In the genomic region with DNA sequence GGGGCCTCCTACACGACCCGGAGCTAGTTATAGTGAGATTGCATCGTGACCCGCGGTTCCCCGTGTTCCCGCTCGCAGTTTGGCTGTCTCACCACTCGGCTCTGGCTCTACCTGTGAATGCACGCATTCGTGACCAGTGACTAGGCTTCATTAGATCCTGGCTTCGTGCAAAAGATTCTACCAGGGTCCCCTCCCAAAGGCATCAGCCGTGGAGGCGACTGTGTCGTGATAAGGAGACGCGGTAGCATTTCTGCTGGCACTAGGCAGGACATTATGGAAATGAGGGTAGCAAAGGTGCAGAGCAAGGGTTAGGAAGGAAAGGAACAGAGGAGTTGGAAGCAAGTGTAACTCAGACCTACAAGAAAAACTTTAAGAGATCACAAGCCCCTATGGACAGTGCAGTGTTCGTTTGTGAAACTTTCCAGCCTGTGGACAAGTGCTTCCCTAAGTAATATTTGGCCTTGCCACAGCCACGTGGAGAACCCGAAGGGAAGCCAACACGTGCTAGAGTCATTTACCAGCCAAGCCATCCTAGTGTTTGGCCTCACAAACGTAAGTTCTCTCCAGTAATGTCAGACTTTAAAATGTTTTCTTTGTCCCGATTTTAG, we compare ENCODE assay signal across 8 mouse cellular contexts. TPM values are rescaled to one million over a fixed set of nuclear protein-coding genes. Genes with fewer than 3 reads are reported as not detected.
DNase-seq lines count a peak whose midpoint lies in the region; ATAC-seq and TF ChIP-seq lines count a peak whose summit lies in the region.

No protein-coding gene starts in this region.

- 13% methylated on average over 23 of the region's 23 CpGs for WGBS in heart, adult 2 months
- 17% methylated on average over 23 of the region's 23 CpGs for WGBS in forebrain, embryonic 10.5 days
- 27% methylated on average over 23 of the region's 23 CpGs for WGBS in hindbrain, postnatal 0 days
- WGBS in macrophage (ENCODE audit: missing documents) = 33% methylated on average over 20 of the region's 23 CpGs

- intact Hi-C loops in heart, adult 2 months (cut with DNase I) = loop anchor here (5.0 kb wide), 2 partner anchors 69 to 286 kb away; a partner anchor contains a TSS
- intact Hi-C loops in heart, postnatal 25 days (cut with DNase I) = loop anchor here (5.0 kb wide), 1 partner anchor 36 kb away; a partner anchor contains a TSS

- no peaks in the 10 kb centered on the region for H3K79me2 ChIP-seq in heart, adult 2 months (replicated peaks; ENCODE audit: control insufficient read depth, insufficient read depth, low read length)
- H3K79me2 ChIP-seq in MEL (ENCODE audit: control insufficient read depth, insufficient read depth, low read length, poor library complexity) (peaks cover 39% of the 10 kb centered on the region), macrophage (ENCODE audit: inconsistent target) (peaks cover 5% of the 10 kb centered on the region)

- H3K4me1 ChIP-seq in heart, adult 2 months (ENCODE audit: control insufficient read depth, insufficient read depth, low read length) = no peaks in the 10 kb centered on the region
- peaks cover 0 to 4% of the 10 kb centered on the region in 2 experiments; a peak in 3 of 4 replicates for H3K4me1 ChIP-seq in MEL (ENCODE audit: control insufficient read depth in 1 of 2, insufficient read depth in 2 of 2, low read length in 2 of 2)
- no peaks in the 10 kb centered on the region for H3K4me1 ChIP-seq in forebrain, embryonic 10.5 days
- H3K4me1 ChIP-seq in hindbrain, postnatal 0 days (ENCODE audit: insufficient read depth, low read length) = no peaks in the 10 kb centered on the region

- peak overlapping the region; percentile 64 for H3K4me2 ChIP-seq in hindbrain, postnatal 0 days (ENCODE audit: low read depth, low read length)

- no peak for TF ChIP-seq EP300 in heart, adult 2 months (IDR thresholded peaks at IDR 0.05; ENCODE audit: insufficient read depth, low read depth, low read length)
- TF ChIP-seq EP300 in MEL (IDR thresholded peaks at IDR 0.05; ENCODE audit: low read depth in 1 of 2, low read length in 2 of 2) = no peak

- no peak for TF ChIP-seq CTCF in heart, adult 2 months (IDR thresholded peaks at IDR 0.05)
- no peak for TF ChIP-seq CTCF in MEL (IDR thresholded peaks at IDR 0.05 in 2 of 3, conservative IDR thresholded peaks at IDR 0.05 in 1 of 3; ENCODE audit: control insufficient read depth in 1 of 3, insufficient read depth in 1 of 3, low read depth in 2 of 3, low read length in 3 of 3, poor library complexity in 1 of 3, severe bottlenecking in 1 of 3)
- no peak for TF ChIP-seq CTCF in hindbrain, postnatal 0 days (IDR thresholded peaks at IDR 0.05; ENCODE audit: low read depth)

- no peaks in the 10 kb centered on the region for H3K9me3 ChIP-seq in MEL (replicated peaks; ENCODE audit: insufficient read depth, low read length)
- no peaks in the 10 kb centered on the region for H3K9me3 ChIP-seq in forebrain, embryonic 10.5 days
- no peaks in the 10 kb centered on the region for H3K9me3 ChIP-seq in hindbrain, postnatal 0 days (ENCODE audit: low read length)

- H3K9ac ChIP-seq in heart, adult 2 months (ENCODE audit: low read depth, low read length) = peak overlapping the region; percentile 45
- peak overlapping the region; percentile 92 for H3K9ac ChIP-seq in MEL (ENCODE audit: control insufficient read depth, low read depth, low read length, poor library complexity, severe bottlenecking)
- peak overlapping the region; percentile 48; the same call in 1 of the 2 replicates for H3K9ac ChIP-seq in hindbrain, postnatal 0 days (replicated peaks; ENCODE audit: low read length)

- peak overlapping the region; percentile 59 for H3K4me3 ChIP-seq in heart, adult 2 months
- H3K4me3 ChIP-seq in MEL (ENCODE audit: control insufficient read depth in 1 of 2, insufficient read depth in 1 of 2, low read depth in 2 of 2, low read length in 2 of 2) = peak overlapping the region; percentile 83 to 84
- peak overlapping the region; percentile 63 for H3K4me3 ChIP-seq in forebrain, embryonic 10.5 days
- H3K4me3 ChIP-seq in hindbrain, postnatal 0 days (ENCODE audit: low read length) = peak overlapping the region; percentile 55
- peak overlapping the region; percentile 54 for H3K4me3 ChIP-seq in macrophage (ENCODE audit: inconsistent target)

- no peaks in the 10 kb centered on the region for H3K36me3 ChIP-seq in heart, adult 2 months (ENCODE audit: control insufficient read depth, insufficient read depth, low read length)
- H3K36me3 ChIP-seq in MEL (ENCODE audit: control insufficient read depth in 1 of 2, insufficient read depth in 2 of 2, low read length in 2 of 2) = peaks cover 13 to 23% of the 10 kb centered on the region in 2 experiments
- H3K36me3 ChIP-seq in forebrain, embryonic 10.5 days (replicated peaks) = peaks cover 33% of the 10 kb centered on the region
- no peaks in the 10 kb centered on the region for H3K36me3 ChIP-seq in hindbrain, postnatal 0 days (ENCODE audit: insufficient read depth, low read length)
- no peaks in the 10 kb centered on the region for H3K36me3 ChIP-seq in macrophage (ENCODE audit: inconsistent target)

- no peaks in the 10 kb centered on the region for H3K27me3 ChIP-seq in heart, adult 2 months (ENCODE audit: control insufficient read depth, insufficient read depth, low read length)
- no peaks in the 10 kb centered on the region for H3K27me3 ChIP-seq in MEL (ENCODE audit: control insufficient read depth in 1 of 2, insufficient read depth in 2 of 2, low read length in 2 of 2)
- no peaks in the 10 kb centered on the region for H3K27me3 ChIP-seq in forebrain, embryonic 10.5 days (ENCODE audit: poor library complexity, severe bottlenecking)
- H3K27me3 ChIP-seq in hindbrain, postnatal 0 days (ENCODE audit: insufficient read depth, low read length) = no peaks in the 10 kb centered on the region

- TF ChIP-seq RAD21 in MEL (IDR thresholded peaks at IDR 0.05; ENCODE audit: low read depth, low read length) = no peak

- no peak for ATAC-seq in hindbrain, postnatal 0 days

- peak in 1 of 2 experiments; percentile 5 for DNase-seq in heart, adult 2 months
- no peak for DNase-seq in heart, postnatal 25 days (ENCODE audit: low spot score)
- DNase-seq in MEL (ENCODE audit: low read depth, low spot score) = peak; percentile 55
- DNase-seq in forebrain, embryonic 10.5 days (ENCODE audit: extremely low spot score, low spot score) = no peak
- DNase-seq in hindbrain, postnatal 0 days (ENCODE audit: low spot score) = peak; percentile 11
- DNase-seq in yolk sac, embryonic 10.5 days (ENCODE audit: low spot score) = peak; percentile 5
- DNase-seq in layer of hippocampus, adult 9-10 months (ENCODE audit: low spot score) = no peak

- H3K27ac ChIP-seq in heart, adult 2 months = peak overlapping the region; percentile 56
- peak overlapping the region; percentile 74 for H3K27ac ChIP-seq in MEL (ENCODE audit: control insufficient read depth, low read depth, low read length)
- H3K27ac ChIP-seq in forebrain, embryonic 10.5 days = peak overlapping the region; percentile 89
- H3K27ac ChIP-seq in hindbrain, postnatal 0 days = peak overlapping the region; percentile 67
- peak overlapping the region; percentile 50 for H3K27ac ChIP-seq in macrophage

- TF ChIP-seq POLR2A in heart, adult 2 months (IDR thresholded peaks at IDR 0.05; ENCODE audit: insufficient read depth, low read depth, low read length) = no peak
- no peak for TF ChIP-seq POLR2A in MEL (IDR thresholded peaks at IDR 0.05; ENCODE audit: control insufficient read depth in 1 of 2, insufficient read depth in 1 of 2, low read depth in 1 of 2, low read length in 2 of 2, poor library complexity in 1 of 2)

RNA-seq across cellular contexts. Expression of a gene that starts 0.6 kb away (rescaled TPM):
- 10 to 100 TPM; 19.2 to 21.1 TPM for total RNA-seq in heart, adult 2 months (2021)
- 10.7 and 21.4 TPM in 2 replicates for polyA plus RNA-seq in heart, adult 2 months (2012; rRNA removed)
- total RNA-seq in heart, postnatal 25 days (2021) = 10 to 100 TPM; 19.1 to 25.0 TPM
- 192 and 223 TPM in 2 replicates for total RNA-seq in MEL (2012; rRNA removed)
- polyA plus RNA-seq in MEL (2012; ENCODE audit: insufficient read depth in 1 of 2, insufficient read length in 2 of 2, low read depth in 1 of 2, low replicate concordance in 2 of 2, missing spikeins in 1 of 2) (100 to 1,000 TPM; 252 to 394 TPM), macrophage (2018) (4.2 to 24.5 TPM (median 23.9 TPM) in 3 replicates)
- 266 and 289 TPM in 2 replicates for polyA plus RNA-seq in forebrain, embryonic 10.5 days (2016; fragmentation: Nextera tagmentation; extraction: Ambion mirVana)
- 9.2 and 11.2 TPM in 2 replicates for total RNA-seq in hindbrain, postnatal 0 days (2014; rRNA removed)
- 56.6 and 63.7 TPM in 2 replicates for polyA plus RNA-seq in hindbrain, postnatal 0 days (2015; fragmentation: Nextera tagmentation; extraction: Ambion mirVana)
- total RNA-seq in macrophage (2018; cell fraction: chromatin; rRNA removed) = 10 to 100 TPM in 12 of 26 experiments, 1 to 10 TPM in 14; 2.5 to 34.9 (median 8.7) TPM
- 1 to 10 TPM; 2.6 to 9.2 (median 5.2) TPM for total RNA-seq in macrophage (2018; cell fraction: cytosol; rRNA removed)
- 10 to 100 TPM in 4 of 26 experiments, 1 to 10 TPM in 22; 2.5 to 24.5 (median 5.0) TPM for total RNA-seq in macrophage (2018; cell fraction: nucleus; rRNA removed)

RNA-seq across cellular contexts. Expression of a gene that starts 11.0 kb away (rescaled TPM):
- 1 to 10 TPM; 1.1 to 1.3 TPM for total RNA-seq in heart, adult 2 months (2021)
- 1.1 and 1.2 TPM in 2 replicates for polyA plus RNA-seq in heart, adult 2 months (2012; rRNA removed)
- total RNA-seq in heart, postnatal 25 days (2021) = 1 to 10 TPM; 1.2 to 1.5 TPM
- total RNA-seq in MEL (2012; rRNA removed) = 0.23 and 0.36 TPM in 2 replicates
- polyA plus RNA-seq in MEL (2012; ENCODE audit: insufficient read depth in 1 of 2, insufficient read length in 2 of 2, low read depth in 1 of 2, low replicate concordance in 2 of 2, missing spikeins in 1 of 2) (under 1 TPM in 1 of 2 experiments, not detected in 1; 0.70 TPM), macrophage (2018) (17.9 to 34.9 TPM (median 19.3 TPM) in 3 replicates)
- polyA plus RNA-seq in forebrain, embryonic 10.5 days (2016; fragmentation: Nextera tagmentation; extraction: Ambion mirVana) = 0.56 and 0.77 TPM in 2 replicates
- 2.3 and 7.9 TPM in 2 replicates for total RNA-seq in hindbrain, postnatal 0 days (2014; rRNA removed)
- polyA plus RNA-seq in hindbrain, postnatal 0 days (2015; fragmentation: Nextera tagmentation; extraction: Ambion mirVana) = 3.5 and 3.7 TPM in 2 replicates
- total RNA-seq in macrophage (2018; cell fraction: chromatin; rRNA removed) = 100 to 1,000 TPM in 1 of 26 experiments, 10 to 100 TPM in 18, 1 to 10 TPM in 7; 2.1 to 136 (median 34.4) TPM
- 10 to 100 TPM in 22 of 26 experiments, 1 to 10 TPM in 4; 5.4 to 33.8 (median 14.5) TPM for total RNA-seq in macrophage (2018; cell fraction: cytosol; rRNA removed)
- 100 to 1,000 TPM in 2 of 26 experiments, 10 to 100 TPM in 19, 1 to 10 TPM in 5; 3.3 to 113 (median 22.9) TPM for total RNA-seq in macrophage (2018; cell fraction: nucleus; rRNA removed)

RNA-seq across cellular contexts. Expression of a gene that starts 34.5 kb away (rescaled TPM):
- 10 to 100 TPM; 12.1 to 13.9 TPM for total RNA-seq in heart, adult 2 months (2021)
- 18.1 and 19.3 TPM in 2 replicates for polyA plus RNA-seq in heart, adult 2 months (2012; rRNA removed)
- total RNA-seq in heart, postnatal 25 days (2021) = 10 to 100 TPM; 12.9 to 14.7 TPM
- total RNA-seq in MEL (2012; rRNA removed) = 14.3 and 14.7 TPM in 2 replicates
- polyA plus RNA-seq in MEL (2012; ENCODE audit: insufficient read depth in 1 of 2, insufficient read length in 2 of 2, low read depth in 1 of 2, low replicate concordance in 2 of 2, missing spikeins in 1 of 2) (100 to 1,000 TPM in 1 of 2 experiments, 10 to 100 TPM in 1; 54.1 to 263 TPM), macrophage (2018) (236 to 357 TPM (median 347 TPM) in 3 replicates)
- 21.0 and 21.4 TPM in 2 replicates for polyA plus RNA-seq in forebrain, embryonic 10.5 days (2016; fragmentation: Nextera tagmentation; extraction: Ambion mirVana)
- 19.4 and 22.4 TPM in 2 replicates for total RNA-seq in hindbrain, postnatal 0 days (2014; rRNA removed)
- 23.2 TPM in 2 replicates for polyA plus RNA-seq in hindbrain, postnatal 0 days (2015; fragmentation: Nextera tagmentation; extraction: Ambion mirVana)
- 100 to 1,000 TPM; 178 to 543 (median 360) TPM for total RNA-seq in macrophage (2018; cell fraction: chromatin; rRNA removed)
- total RNA-seq in macrophage (2018; cell fraction: cytosol; rRNA removed) = 100 to 1,000 TPM; 200 to 321 (median 267) TPM
- 100 to 1,000 TPM; 194 to 472 (median 304) TPM for total RNA-seq in macrophage (2018; cell fraction: nucleus; rRNA removed)

Comparison
In these comparisons a context has a peak if more than half of its experiments do, and no peak if none do; other contexts are left out.
1. DNase-seq: peak in MEL (single experiment), hindbrain, postnatal 0 days (single experiment) and yolk sac, embryonic 10.5 days (single experiment); none in heart, postnatal 25 days (single experiment), forebrain, embryonic 10.5 days (single experiment) and layer of hippocampus, adult 9-10 months (single experiment).
2. Peak in every context shown above with its lines, with median percentiles within 50 percentile points of each other: H3K27ac ChIP-seq, H3K4me3 ChIP-seq and H3K9ac ChIP-seq.